Mouse (Mus musculus) mammary gland, adult 2 months (tissue): Measurements from ENCODE around the gene Prph. TPM values are rescaled to one million over a fixed set of nuclear protein-coding genes. Genes with fewer than 3 reads are reported as not detected.

Experiments
- polyA plus RNA-seq: library from polyadenylated mRNA; depleted of rRNA; stranded (reverse); fragments of >200 nt; gene quantifications from 2 replicates; pipeline ENCODE4 v1.2.3, GENCODE M21; 2012; ENCODE audit warnings: low replicate concordance; rRNA removed

The Prph gene
- polyA plus RNA-seq, result 0.43 and 0.81 TPM in 2 replicates

DNA sequence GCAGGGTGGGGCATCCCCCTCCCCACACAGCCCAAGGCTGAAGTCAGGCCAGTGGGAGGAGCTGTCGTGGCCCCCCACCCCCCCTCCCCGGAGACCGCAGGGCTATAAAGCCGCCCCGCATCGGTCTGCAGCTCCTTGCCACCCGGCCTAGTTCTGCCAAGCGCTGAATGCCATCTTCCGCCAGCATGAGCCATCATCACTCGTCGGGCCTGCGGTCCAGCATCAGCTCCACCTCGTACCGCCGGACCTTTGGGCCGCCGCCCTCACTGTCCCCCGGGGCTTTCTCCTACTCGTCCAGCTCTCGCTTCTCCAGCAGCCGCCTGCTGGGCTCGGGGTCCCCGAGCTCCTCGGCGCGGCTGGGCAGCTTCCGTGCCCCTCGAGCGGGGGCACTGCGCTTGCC, at the start of gene Prph:
Gene Prph, plus strand, starts transcription at position 135 of the 400 bp plus-strand sequence.

DNA sequence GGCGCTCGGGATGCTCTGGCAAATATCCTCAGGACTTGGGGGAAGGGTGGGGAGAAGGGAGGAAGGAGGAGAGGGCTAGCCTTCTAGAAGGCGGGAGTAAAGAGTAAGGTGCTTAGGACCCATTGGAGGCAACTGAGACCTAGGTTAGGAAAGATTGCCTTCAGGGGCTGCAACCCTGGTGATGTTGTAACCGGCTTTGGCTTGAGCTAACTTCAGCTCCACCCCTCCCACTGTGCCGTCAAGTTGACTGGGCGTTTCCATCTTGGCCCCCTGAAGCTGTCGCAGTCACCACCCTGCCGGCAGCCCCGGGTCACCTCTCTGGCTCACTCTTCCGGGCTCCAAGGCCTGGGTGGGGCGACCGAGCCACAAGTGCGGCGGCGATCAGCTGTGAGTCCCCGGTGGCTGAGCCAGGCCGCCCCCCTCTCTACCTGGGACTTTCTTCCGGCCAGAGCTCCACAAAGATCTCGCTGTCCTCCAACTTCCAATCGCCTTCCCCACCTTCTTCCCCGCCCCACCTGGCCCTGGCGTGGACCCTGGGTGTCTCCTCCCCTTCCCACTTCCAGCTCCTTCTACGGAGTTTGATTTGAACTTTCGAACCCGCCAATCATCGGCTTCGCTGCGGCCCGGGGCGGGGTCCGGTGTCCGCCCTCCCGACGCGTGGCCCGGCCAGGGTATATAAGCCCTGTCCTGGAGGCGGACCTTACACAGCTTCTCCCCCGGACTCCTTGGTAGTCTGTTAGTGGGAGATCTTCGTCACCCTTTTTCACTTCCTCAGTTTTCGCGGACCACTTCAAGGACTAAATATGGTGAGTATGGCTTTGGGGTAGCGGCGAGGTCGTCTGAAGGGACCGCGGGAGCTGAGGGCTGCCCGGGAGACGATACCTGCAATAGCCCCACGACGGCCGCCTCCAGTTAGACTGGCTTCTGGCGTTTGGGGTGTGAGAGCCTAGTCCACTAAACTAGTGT, 25.1 kb upstream of the Prph start, which contains the start of gene Tuba1c:
Gene Tuba1c, plus strand, starts transcription at position 273 of the 966 bp plus-strand sequence.

DNA sequence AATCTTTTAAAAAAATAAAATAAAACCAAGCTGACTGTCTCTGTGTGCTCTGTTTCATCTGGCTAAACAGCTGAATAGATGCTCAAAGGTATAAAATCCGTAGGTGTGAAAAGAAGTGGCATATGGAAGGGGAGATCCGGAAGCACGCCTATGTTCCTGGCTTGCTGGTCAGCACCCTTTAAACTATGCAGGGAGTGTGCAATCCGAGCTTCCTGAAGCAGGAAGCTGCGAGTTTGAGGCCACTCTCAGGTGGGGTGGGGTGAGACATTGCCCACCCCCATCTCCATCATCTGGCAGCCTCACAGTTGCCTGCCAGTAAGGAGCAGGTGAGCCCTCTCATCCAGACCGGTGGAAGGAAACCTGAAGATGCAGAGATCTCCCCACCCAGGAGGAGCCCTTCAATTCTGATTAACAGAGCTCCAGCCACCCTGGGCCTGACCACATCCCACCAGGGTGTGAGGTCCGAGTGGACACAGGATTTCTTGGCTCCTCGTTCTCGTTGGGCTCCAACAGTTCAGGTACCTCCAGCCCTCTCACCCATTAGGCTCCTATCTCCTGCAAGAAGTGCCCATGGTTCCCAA, 19.1 kb downstream of the Prph start, which contains the start of gene Troap:
Gene Troap, plus strand, starts transcription at position 557 of the 581 bp plus-strand sequence.

DNA sequence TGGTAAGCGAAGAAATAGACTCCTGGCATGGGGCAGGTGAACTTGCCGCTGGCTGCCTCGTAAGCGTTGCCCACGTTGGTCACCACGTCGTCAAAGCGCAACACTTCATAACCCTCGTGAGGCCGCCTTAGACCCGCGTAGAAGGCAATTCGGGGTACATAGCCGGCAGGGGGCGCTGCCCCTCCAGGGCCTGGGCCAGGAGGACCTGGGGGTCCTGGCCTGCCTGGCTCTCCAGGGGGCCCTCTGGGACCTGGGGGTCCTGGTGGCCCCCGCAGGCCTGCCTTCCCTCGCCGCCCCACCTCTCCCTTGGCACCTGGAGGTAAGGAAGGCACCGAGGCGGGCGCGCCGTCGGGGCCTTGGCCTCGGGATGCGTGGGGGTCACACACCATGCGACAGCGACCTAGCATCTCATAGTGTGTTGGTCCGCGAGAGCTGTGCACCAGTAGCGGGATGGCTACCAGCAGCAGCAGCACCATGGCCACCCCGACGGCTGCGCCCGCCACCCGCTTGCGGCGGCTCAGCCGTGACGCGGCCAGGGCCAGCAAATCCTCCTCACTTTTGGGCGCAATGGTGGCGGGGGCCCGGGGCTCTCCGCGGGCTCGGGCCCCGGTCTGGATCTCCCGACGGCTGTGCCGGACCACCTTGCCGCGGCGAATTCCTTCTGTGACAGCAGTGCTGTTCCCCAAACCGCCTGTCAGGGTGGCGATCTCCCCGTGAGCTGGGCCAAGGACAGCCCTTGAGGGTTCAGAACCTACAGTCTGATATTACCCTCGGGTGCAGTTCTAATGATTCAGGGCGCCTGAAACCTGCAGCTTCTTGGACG, 32.5 kb downstream of the Prph start, which contains the start of gene C1ql4:
Gene C1ql4, minus strand, starts transcription at position 565 of the 823 bp plus-strand sequence.

DNA sequence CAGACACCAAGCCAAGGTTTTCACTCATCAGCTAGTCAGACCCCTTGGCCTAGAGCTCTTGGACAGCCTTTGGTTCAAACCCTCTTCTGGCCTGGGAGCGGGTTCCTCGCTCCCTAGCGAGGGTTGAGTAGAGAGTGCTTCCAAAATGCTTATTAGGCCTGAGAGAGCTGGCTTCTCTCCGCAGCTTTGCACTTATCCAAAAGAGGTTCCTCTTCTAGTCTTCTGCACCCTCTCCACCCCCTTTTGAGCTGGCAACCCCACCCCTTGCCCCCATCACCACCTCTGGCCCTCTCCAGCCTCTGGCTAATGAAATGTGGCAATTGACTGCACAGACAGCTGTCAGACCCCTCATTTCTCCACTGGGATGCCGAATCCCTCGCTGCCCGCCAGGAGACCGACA, 37.9 kb downstream of the Prph start, which contains the start of gene Dnajc22:
Gene Dnajc22, plus strand, starts transcription at position 301 of the 400 bp plus-strand sequence.

Other genes starting within 250 kb of the Prph start
- 0.82 and 1.4 TPM in 2 replicates for gene Ddn, start 245.7 kb upstream of the Prph start, polyA plus RNA-seq
- 52.3 and 119 TPM in 2 replicates for gene Prkag1, start 223.7 kb upstream of the Prph start, polyA plus RNA-seq
- gene Kmt2d, start 184.0 kb upstream of the Prph start, polyA plus RNA-seq, result 22.0 and 43.2 TPM in 2 replicates
- 4.1 and 6.9 TPM in 2 replicates for gene Rhebl1, start 160.6 kb upstream of the Prph start, polyA plus RNA-seq
- gene Dhh, start 156.6 kb upstream of the Prph start, polyA plus RNA-seq, result 2.5 TPM in 2 replicates
- 53.7 and 143 TPM in 2 replicates for gene Lmbr1l, start 136.9 kb upstream of the Prph start, polyA plus RNA-seq
- 1,283 and 1,704 TPM in 2 replicates for gene Tuba1b, start 120.6 kb upstream of the Prph start, polyA plus RNA-seq
- gene Gm49450, start 101.6 kb upstream of the Prph start, polyA plus RNA-seq, result 83.8 and 253 TPM in 2 replicates
- gene Tuba1a, start 101.5 kb upstream of the Prph start, polyA plus RNA-seq, result 525 and 719 TPM in 2 replicates
- 112 and 139 TPM in 2 replicates for gene Tuba1c, start 25.3 kb upstream of the Prph start, polyA plus RNA-seq
- 2.3 and 3.3 TPM in 2 replicates for gene Troap, start 19.4 kb downstream of the Prph start, polyA plus RNA-seq
- gene C1ql4, start 32.6 kb downstream of the Prph start, polyA plus RNA-seq, result not detected in 2 replicates
- gene Dnajc22, start 38.0 kb downstream of the Prph start, polyA plus RNA-seq, result 0.66 and 0.68 TPM in 2 replicates
- 5.8 and 6.3 TPM in 2 replicates for gene Spats2, start 70.7 kb downstream of the Prph start, polyA plus RNA-seq
- 1.1 and 2.6 TPM in 2 replicates for gene Kcnh3, start 169.7 kb downstream of the Prph start, polyA plus RNA-seq
- gene Mcrs1, start 196.8 kb downstream of the Prph start, polyA plus RNA-seq, result 60.9 and 70.7 TPM in 2 replicates
- gene Prpf40b, start 239.9 kb downstream of the Prph start, polyA plus RNA-seq, result 73.1 and 85.5 TPM in 2 replicates
- gene Fam186b, start 240.7 kb downstream of the Prph start, polyA plus RNA-seq, result 0.07 TPM in 1 of 2 replicates, not detected in the other